Mouse (Mus musculus): ENCODE measurements around the gene Hmx1. TPM values are rescaled to one million over a fixed set of nuclear protein-coding genes. Genes with fewer than 3 reads are reported as not detected.

Hmx1 gene
- polyA plus RNA-seq (2012; rRNA removed; ENCODE audit: low replicate concordance) = not detected in 2 replicates

DNA sequence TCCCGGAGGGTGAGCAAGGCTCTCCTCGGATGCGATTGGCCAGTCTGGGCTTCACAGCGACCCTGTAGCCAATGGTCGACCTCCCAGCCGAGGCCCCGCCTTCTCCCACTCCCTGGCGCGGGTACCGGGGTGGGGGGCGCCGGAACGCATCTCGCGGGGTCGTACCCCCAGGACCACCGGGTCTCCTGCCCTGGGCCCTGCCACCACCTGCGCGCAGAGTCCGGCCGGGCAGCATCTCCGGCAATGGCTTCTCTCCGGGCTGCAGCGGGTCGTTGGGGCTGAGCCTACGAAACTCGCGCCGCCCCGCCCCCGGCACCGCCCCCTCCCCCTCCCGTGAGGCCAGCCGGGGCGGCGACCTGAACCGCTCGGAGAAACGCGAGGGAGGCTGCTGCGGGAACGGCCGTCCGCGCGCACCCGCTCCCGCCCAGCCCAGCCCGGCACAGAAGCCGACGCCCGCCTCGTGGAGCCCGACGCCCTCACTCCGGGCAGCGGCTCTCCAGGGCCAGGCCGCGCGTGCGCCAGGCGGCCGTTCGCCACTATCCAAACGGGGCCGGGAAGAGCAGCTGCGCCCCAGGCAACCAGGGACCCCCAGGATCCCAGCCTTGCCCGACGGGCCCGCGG is at the start of gene Hmx1:
Hmx1 (plus strand) TSS at position 618 of the 621 bp plus-strand sequence.

Other genes starting within 250 kb of the Hmx1 start
- 0.44 and 0.47 TPM in 2 replicates for gene Adra2c, start 110.8 kb upstream of the Hmx1 start, polyA plus RNA-seq (2012; rRNA removed; ENCODE audit: low replicate concordance)
- gene Cpz, start 136.6 kb downstream of the Hmx1 start, polyA plus RNA-seq (2012; rRNA removed; ENCODE audit: low replicate concordance) = 20.7 and 28.5 TPM in 2 replicates
- 5.4 and 5.6 TPM in 2 replicates for gene Trmt44, start 186.0 kb downstream of the Hmx1 start, polyA plus RNA-seq (2012; rRNA removed; ENCODE audit: low replicate concordance)
- gene Acox3, start 193.9 kb downstream of the Hmx1 start, polyA plus RNA-seq (2012; rRNA removed; ENCODE audit: low replicate concordance) = 43.5 and 54.1 TPM in 2 replicates